Mouse (Mus musculus) left cerebral cortex, adult 18-20 months (tissue): Measurements from ENCODE around the gene Gm1113. TPM values are rescaled to one million over a fixed set of nuclear protein-coding genes. Genes with fewer than 3 reads are reported as not detected.

Experiments used
- DNase-seq, 2 experiments: peaks; one replicate each; pipeline ENCODE4 v3.0.0; 2021 to 2022; ENCODE audit warnings: low spot score in 2 of 2, mixed read lengths in 1 of 2
- total RNA-seq, 2 experiments: library from RNA; stranded (reverse); gene quantifications; 2 replicates each; pipeline ENCODE4 v1.2.3; 2021

Gm1113 gene
- total RNA-seq, 2 experiments from 2014 or later: not detected

- no peak for DNase-seq
These were observed 11.1 kb upstream of the Gm1113 start for GRCm38 (mm10) chr9:35529141-35529540.

GRCm38 (mm10) chr9:35523941-35524411 is 5.9 kb upstream of the Gm1113 start:
- DNase-seq: peak; percentile 80

- peak; percentile 28 to 63 for DNase-seq
These were observed 5.5 kb upstream of the Gm1113 start for GRCm38 (mm10) chr9:35523541-35523940.

GRCm38 (mm10) chr9:35522821-35523515 is 4.9 kb upstream of the Gm1113 start:
- no peak for DNase-seq

- no peak for DNase-seq
These were observed 4.2 kb upstream of the Gm1113 start for GRCm38 (mm10) chr9:35522241-35522640.

GRCm38 (mm10) chr9:35520631-35521348 is 2.7 kb upstream of the Gm1113 start:
- no peak for DNase-seq

GRCm38 (mm10) chr9:35516711-35517110 is 1.4 kb downstream of the Gm1113 start:
- no peak for DNase-seq

GRCm38 (mm10) chr9:35516182-35516581 is 1.9 kb downstream of the Gm1113 start:
- DNase-seq: no peak

- no peak for DNase-seq
These were observed 4.2 kb downstream of the Gm1113 start for GRCm38 (mm10) chr9:35513900-35514299.

- DNase-seq: peak in 1 of 2 experiments; percentile 9
These were observed 9.8 kb downstream of the Gm1113 start for GRCm38 (mm10) chr9:35508234-35508633.

- no peak for DNase-seq
These were observed 15.6 kb downstream of the Gm1113 start for GRCm38 (mm10) chr9:35502361-35503000.

- DNase-seq: no peak
These were observed 18.1 kb downstream of the Gm1113 start for GRCm38 (mm10) chr9:35499946-35500345.

GRCm38 (mm10) chr9:35495471-35495870 is 22.6 kb downstream of the Gm1113 start:
- no peak for DNase-seq

- no peak for DNase-seq
These were observed 23.1 kb downstream of the Gm1113 start for GRCm38 (mm10) chr9:35494937-35495336.

GRCm38 (mm10) chr9:35493733-35494092 is 24.4 kb downstream of the Gm1113 start:
- no peak for DNase-seq

GRCm38 (mm10) chr9:35493033-35493732 is 24.9 kb downstream of the Gm1113 start:
- no peak for DNase-seq

GRCm38 (mm10) chr9:35491109-35491866 is 26.8 kb downstream of the Gm1113 start:
- DNase-seq: no peak

- DNase-seq: peak in 1 of 2 experiments; percentile 27
These were observed 29.6 kb downstream of the Gm1113 start for GRCm38 (mm10) chr9:35488496-35488895.

- DNase-seq: no peak
These were observed 31.5 kb downstream of the Gm1113 start for GRCm38 (mm10) chr9:35486616-35487015.

- no peak for DNase-seq
These were observed 34.1 kb downstream of the Gm1113 start for GRCm38 (mm10) chr9:35483949-35484348.
